Mouse (Mus musculus) kidney, adult 2 months (tissue): ENCODE results near the gene Mylk3.

Experiments used
- CTCF ChIP-seq: fragments of 200-500 bp; conservative IDR thresholded peaks from 2 replicates; pipeline ENCODE4 v1.5.1; 2011; ENCODE audit warnings: low read depth, mild to moderate bottlenecking, control low read depth, low read length, moderate library complexity, mixed read lengths; ENCODE audit not compliant: insufficient read depth, insufficient read length
- POLR2A ChIP-seq: fragments of 200-500 bp; IDR thresholded peaks from one replicate; pipeline ENCODE4 v1.6.1; 2011; ENCODE audit warnings: low read depth, low read length, control low read depth

DNA sequence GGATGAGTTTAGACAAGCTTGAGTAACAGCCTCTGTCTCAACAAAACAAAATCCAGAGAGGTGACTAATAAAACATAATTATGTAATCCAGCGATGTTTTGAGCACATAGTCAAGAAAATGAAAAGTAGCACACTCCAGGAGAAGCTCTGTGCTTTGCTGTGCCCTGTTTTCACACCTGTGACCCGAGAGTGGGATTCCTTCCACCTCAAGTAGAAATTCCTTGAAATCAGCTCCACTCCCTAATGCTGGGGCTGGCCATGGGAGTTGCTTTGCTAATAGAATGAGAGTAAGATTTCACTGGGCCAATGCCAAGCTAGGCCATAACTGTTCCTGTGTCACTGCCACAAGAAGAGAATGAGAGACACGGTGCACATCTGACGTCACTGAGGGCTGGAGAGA, 48.5 kb downstream of the Mylk3 start:
- TF ChIP-seq CTCF (no peak), POLR2A (no peak)
